Mouse (Mus musculus): ENCODE results near the gene Padi3. TPM values are rescaled to one million over a fixed set of nuclear protein-coding genes. Genes with fewer than 3 reads are reported as not detected.

The Padi3 gene
- total and polyA plus RNA-seq, 3 experiments = 73.1 to 106 TPM; not detected in 1

GRCm38 (mm10) chr4:140832821-140833220 lies 22.4 kb upstream of the Padi3 start:
- Histone ChIP-seq H3K9me3 (replicated peaks; ENCODE audit: insufficient read depth, low read length) (no peaks in the 10 kb centered on the region), H3K9ac (ENCODE audit: control insufficient read depth, low read depth, low read length, poor library complexity, severe bottlenecking) (no peak overlapping the region), H3K79me2 (ENCODE audit: control insufficient read depth, insufficient read depth, low read length, poor library complexity) (no peaks in the 10 kb centered on the region), H3K4me3 (ENCODE audit: control insufficient read depth in 1 of 2, insufficient read depth in 1 of 2, low read depth in 2 of 2, low read length in 2 of 2) (no peak overlapping the region), H3K27me3 (ENCODE audit: control insufficient read depth in 1 of 2, insufficient read depth in 2 of 2, low read length in 2 of 2) (peaks cover 0 to 2% of the 10 kb centered on the region in 2 experiments; a peak in 1 of 4 replicates), H3K36me3 (ENCODE audit: control insufficient read depth in 1 of 2, insufficient read depth in 2 of 2, low read length in 2 of 2) (no peaks in the 10 kb centered on the region), H3K4me1 (ENCODE audit: control insufficient read depth in 1 of 2, insufficient read depth in 2 of 2, low read length in 2 of 2) (no peaks in the 10 kb centered on the region), H3K27ac (ENCODE audit: control insufficient read depth, low read depth, low read length) (no peak overlapping the region)
- no peak for DNase-seq (ENCODE audit: low read depth, low spot score)
- no peak for TF ChIP-seq GATA1 (IDR thresholded peaks at IDR 0.05; ENCODE audit: low read depth, low read length)
- no peak for TF ChIP-seq NELFE (IDR thresholded peaks at IDR 0.05; ENCODE audit: low read depth, low read length)
- TF ChIP-seq ZMIZ1 (IDR thresholded peaks at IDR 0.05; ENCODE audit: low read depth, low read length) = no peak
- no peak for TF ChIP-seq KAT2A (conservative IDR thresholded peaks at IDR 0.05; ENCODE audit: low read depth, low read length)
- no peak for TF ChIP-seq ZKSCAN1 (IDR thresholded peaks at IDR 0.05; ENCODE audit: low read depth, low read length)
- TF ChIP-seq MAFK (IDR thresholded peaks at IDR 0.05; ENCODE audit: borderline replicate concordance, low read depth, low read length) = no peak
- no peak for TF ChIP-seq RAD21 (IDR thresholded peaks at IDR 0.05; ENCODE audit: low read depth, low read length)
- no peak for TF ChIP-seq GABPA (IDR thresholded peaks at IDR 0.05; ENCODE audit: low read depth, low read length)
- no peak for TF ChIP-seq ZNF384 (IDR thresholded peaks at IDR 0.05; ENCODE audit: low read depth, low read length)
- no peak for TF ChIP-seq SIN3A (IDR thresholded peaks at IDR 0.05; ENCODE audit: low read length)
- TF ChIP-seq E2F4 (IDR thresholded peaks at IDR 0.05; ENCODE audit: borderline replicate concordance, low read depth, low read length) = no peak
- no peak for TF ChIP-seq RCOR1 (IDR thresholded peaks at IDR 0.05; ENCODE audit: low read depth, low read length)
- no peak for TF ChIP-seq ETS1 (IDR thresholded peaks at IDR 0.05; ENCODE audit: low read depth, low read length)
- TF ChIP-seq MYB (IDR thresholded peaks at IDR 0.05; ENCODE audit: low read depth, low read length) = no peak

- H3K27ac ChIP-seq (ENCODE audit: control insufficient read depth, low read depth, low read length) = no peak overlapping the region
- no peaks in the 10 kb centered on the region for H3K79me2 ChIP-seq (ENCODE audit: control insufficient read depth, insufficient read depth, low read length, poor library complexity)
- no peak overlapping the region for H3K9ac ChIP-seq (ENCODE audit: control insufficient read depth, low read depth, low read length, poor library complexity, severe bottlenecking)
- no peaks in the 10 kb centered on the region for H3K9me3 ChIP-seq (replicated peaks; ENCODE audit: insufficient read depth, low read length)
- no peak for DNase-seq (ENCODE audit: low read depth, low spot score)
- no peaks in the 10 kb centered on the region for H3K36me3 ChIP-seq (ENCODE audit: control insufficient read depth in 1 of 2, insufficient read depth in 2 of 2, low read length in 2 of 2)
- no peak overlapping the region for H3K4me3 ChIP-seq (ENCODE audit: control insufficient read depth in 1 of 2, insufficient read depth in 1 of 2, low read depth in 2 of 2, low read length in 2 of 2)
- H3K4me1 ChIP-seq (ENCODE audit: control insufficient read depth in 1 of 2, insufficient read depth in 2 of 2, low read length in 2 of 2) = no peaks in the 10 kb centered on the region
- no peak for TF ChIP-seq BHLHE40 (IDR thresholded peaks at IDR 0.05; ENCODE audit: borderline replicate concordance, low read depth, low read length)
- peaks cover 0 to 2% of the 10 kb centered on the region in 2 experiments; a peak in 1 of 4 replicates for H3K27me3 ChIP-seq (ENCODE audit: control insufficient read depth in 1 of 2, insufficient read depth in 2 of 2, low read length in 2 of 2)
These were observed 21.4 kb upstream of the Padi3 start for GRCm38 (mm10) chr4:140831808-140832207.

GRCm38 (mm10) chr4:140827237-140827636 lies 16.8 kb upstream of the Padi3 start:
- Histone ChIP-seq H3K27ac (ENCODE audit: control insufficient read depth, low read depth, low read length) (no peak overlapping the region), H3K9me3 (replicated peaks; ENCODE audit: insufficient read depth, low read length) (no peaks in the 10 kb centered on the region), H3K36me3 (ENCODE audit: control insufficient read depth in 1 of 2, insufficient read depth in 2 of 2, low read length in 2 of 2) (no peaks in the 10 kb centered on the region), H3K4me1 (ENCODE audit: control insufficient read depth in 1 of 2, insufficient read depth in 2 of 2, low read length in 2 of 2) (no peaks in the 10 kb centered on the region), H3K27me3 (ENCODE audit: control insufficient read depth in 1 of 2, insufficient read depth in 2 of 2, low read length in 2 of 2) (peaks cover 0 to 2% of the 10 kb centered on the region in 2 experiments; a peak in 1 of 4 replicates), H3K9ac (ENCODE audit: control insufficient read depth, low read depth, low read length, poor library complexity, severe bottlenecking) (no peak overlapping the region), H3K79me2 (ENCODE audit: control insufficient read depth, insufficient read depth, low read length, poor library complexity) (no peaks in the 10 kb centered on the region), H3K4me3 (ENCODE audit: control insufficient read depth in 1 of 2, insufficient read depth in 1 of 2, low read depth in 2 of 2, low read length in 2 of 2) (no peak overlapping the region)
- TF ChIP-seq CTCF (IDR thresholded peaks at IDR 0.05 in 2 of 3, conservative IDR thresholded peaks at IDR 0.05 in 1 of 3; ENCODE audit: control insufficient read depth in 1 of 3, insufficient read depth in 1 of 3, low read depth in 2 of 3, low read length in 3 of 3, poor library complexity in 1 of 3, severe bottlenecking in 1 of 3) (0 out of 6 replicates have a peak, but pooled peaks of 1 of the 3 experiments have one; percentile 9), RAD21 (IDR thresholded peaks at IDR 0.05; ENCODE audit: low read depth, low read length) (no peak; the same call in 1 of the 2 replicates)
- no peak for DNase-seq (ENCODE audit: low read depth, low spot score)

All from MEL (cell line).